Mouse (Mus musculus) T-cell, adult 2 months (primary cell): ENCODE results near the gene Olfr896-ps1.

Experiments used
- DNase-seq: peaks from one replicate; pipeline ENCODE4 v3.0.0; 2022; ENCODE audit warnings: low spot score

The Olfr896-ps1 gene

GRCm38 (mm10) chr9:38290807-38291206, at the start of gene Olfr896-ps1:
TSS of gene Olfr896-ps1 (plus strand) at chr9:38291107.
- DNase-seq = no peak

GRCm38 (mm10) chr9:38252474-38252873, 38.4 kb upstream of the Olfr896-ps1 start, which contains the start of gene Olfr143:
TSS of gene Olfr143 (plus strand) at chr9:38252774.
- no peak for DNase-seq

DNA sequence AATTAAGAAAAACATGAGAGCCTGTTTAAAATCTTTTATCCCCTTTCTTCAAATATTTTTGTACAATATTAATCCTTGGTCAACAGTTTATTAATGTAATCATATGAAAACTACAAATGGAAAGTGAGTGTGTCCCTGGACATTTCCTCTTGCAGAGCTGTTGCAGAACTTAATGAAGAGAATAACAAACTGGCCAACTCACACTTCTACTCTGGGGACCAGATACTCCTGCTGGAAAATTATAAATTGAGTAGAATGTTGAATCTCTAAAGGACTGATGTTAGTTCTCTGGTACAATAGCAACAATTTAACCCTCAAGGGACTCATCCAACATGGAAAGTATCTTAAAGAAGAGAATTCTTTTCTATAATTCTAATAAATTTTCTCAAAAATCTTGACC, 23.4 kb upstream of the Olfr896-ps1 start, which contains the start of gene Olfr895:
Gene Olfr895, plus strand, starts transcription at position 301 of the 400 bp plus-strand sequence.
- DNase-seq = no peak

- no peak for DNase-seq
Measured at GRCm38 (mm10) chr9:38328760-38329159, 37.9 kb downstream of the Olfr896-ps1 start, which contains the start of gene Olfr25. TSS of gene Olfr25 (plus strand) at chr9:38329060.
